Mouse (Mus musculus) ES-E14 (cell line): ENCODE measurements around the gene Ndufb5.
"Not testable (repeated sequence)": the region's sequence is repeated elsewhere in the genome, so short reads cannot be mapped to it uniquely, and the experiment has no call there.

ENCODE experiments used
- HCFC1 ChIP-seq: IDR thresholded peaks from 2 replicates; pipeline ENCODE4 v1.6.1; 2012; ENCODE audit warnings: low read length, inconsistent platforms, borderline replicate concordance; ENCODE audit not compliant: insufficient read depth
- MAFK ChIP-seq: IDR thresholded peaks from 2 replicates; pipeline ENCODE4 v1.6.1; 2014; ENCODE audit warnings: mild to moderate bottlenecking, low read depth, low read length, inconsistent platforms; ENCODE audit not compliant: insufficient read depth
- ZC3H11A ChIP-seq: IDR thresholded peaks from 2 replicates; pipeline ENCODE4 v1.6.1; 2012; ENCODE audit warnings: low read depth, mild to moderate bottlenecking, inconsistent platforms, low read length, borderline replicate concordance
- ZNF384 ChIP-seq: IDR thresholded peaks from 2 replicates; pipeline ENCODE4 v1.6.1; 2012; ENCODE audit warnings: low read depth, low read length, inconsistent platforms

DNA sequence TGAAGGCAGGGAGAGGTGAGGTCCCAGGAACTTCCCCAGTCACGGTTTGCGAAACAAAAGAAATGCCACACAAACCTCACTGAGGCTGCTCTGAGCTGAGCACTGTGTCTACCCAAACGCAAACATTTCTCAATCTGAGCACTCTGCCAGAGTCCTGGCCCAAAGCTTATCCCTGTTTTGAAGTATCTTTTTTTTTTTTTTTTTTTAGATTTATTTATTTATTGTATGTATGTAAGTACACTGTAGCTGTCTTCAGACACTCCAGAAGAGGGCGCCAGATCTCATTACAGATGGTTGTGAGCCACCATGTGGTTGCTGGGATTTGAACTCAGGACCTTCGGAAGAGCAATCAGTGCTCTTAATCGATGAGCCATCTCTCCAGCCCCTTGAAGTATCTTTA, 32.8 kb upstream of the Ndufb5 start:
- TF ChIP-seq HCFC1, MAFK, ZNF384, ZC3H11A: not testable (repeated sequence)
